In the genomic region with DNA sequence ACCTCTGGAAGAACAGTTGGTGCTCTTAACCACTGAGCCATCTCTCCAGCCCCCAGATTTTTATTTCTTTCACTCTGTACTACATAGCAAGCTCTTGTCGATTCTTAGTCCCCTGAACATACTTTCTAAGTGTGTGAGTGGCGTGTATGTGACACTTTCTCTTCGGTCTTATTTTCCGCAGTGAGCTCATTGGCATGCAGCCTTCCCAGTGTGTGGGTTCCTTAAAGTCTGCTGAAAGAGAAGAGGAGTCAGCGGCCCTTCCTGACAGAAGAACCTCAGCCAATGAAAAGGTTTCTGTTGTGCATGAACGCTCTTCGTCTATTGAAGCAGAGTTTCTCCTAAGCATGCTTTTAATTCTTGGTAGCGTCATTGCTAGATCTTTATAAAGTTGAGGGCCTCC, we compare ENCODE assay signal across 12 mouse cellular contexts.
"Had no signal": no experiment of that assay in that cellular context is flagged by ENCODE, and none has a peak within 500 bp of the region (broad histone marks: within the 10 kb centered on the region; RNA-seq: fewer than 3 reads in every experiment).

No protein-coding gene starts in this region.

- DNase-seq: left cerebral cortex, postnatal 4 days; liver; liver, embryonic 13.5 days; liver, postnatal 0 days; lung, adult 18-20 months; lung, adult 2 months; lung, embryonic 14.5 days; lung, postnatal 10 days; lung, postnatal 14 days; lung, postnatal 36 days; lung, postnatal 4 days; midbrain, embryonic 14.5 days had no signal
